Mouse (Mus musculus) layer of hippocampus, adult 9-10 months (tissue): Measurements from ENCODE around the gene Laptm5.

Experiments
- DNase-seq: peaks from one replicate; pipeline ENCODE4 v3.0.0; 2022; ENCODE audit warnings: low spot score

The Laptm5 gene

GRCm38 (mm10) chr4:130913077-130913476 lies at the start of gene Laptm5:
Gene Laptm5, plus strand, starts transcription at chr4:130913125.
- no peak for DNase-seq

- DNase-seq: no peak
Measured at GRCm38 (mm10) chr4:130865460-130865859, 47.5 kb upstream of the Laptm5 start.

- DNase-seq: peak; percentile 79
Measured at GRCm38 (mm10) chr4:130865901-130866371, 47.0 kb upstream of the Laptm5 start.

- no peak for DNase-seq
Measured at GRCm38 (mm10) chr4:130867940-130868339, 45.0 kb upstream of the Laptm5 start.

- DNase-seq: no peak
Measured at GRCm38 (mm10) chr4:130868803-130869202, 44.1 kb upstream of the Laptm5 start.

GRCm38 (mm10) chr4:130872414-130872813 lies 40.5 kb upstream of the Laptm5 start:
- DNase-seq: no peak

- DNase-seq: no peak
Measured at GRCm38 (mm10) chr4:130873440-130873839, 39.5 kb upstream of the Laptm5 start.

GRCm38 (mm10) chr4:130874601-130875000 lies 38.3 kb upstream of the Laptm5 start:
- DNase-seq: no peak

- no peak for DNase-seq
Measured at GRCm38 (mm10) chr4:130876016-130876726, 36.8 kb upstream of the Laptm5 start.

GRCm38 (mm10) chr4:130878273-130879047 lies 34.5 kb upstream of the Laptm5 start:
- peak; percentile 93 for DNase-seq

- DNase-seq: no peak
Measured at GRCm38 (mm10) chr4:130879048-130879384, 33.9 kb upstream of the Laptm5 start.

GRCm38 (mm10) chr4:130881336-130881735 lies 31.6 kb upstream of the Laptm5 start:
- no peak for DNase-seq

GRCm38 (mm10) chr4:130882762-130883161 lies 30.2 kb upstream of the Laptm5 start:
- DNase-seq: no peak

- DNase-seq: no peak
Measured at GRCm38 (mm10) chr4:130883820-130884533, 28.9 kb upstream of the Laptm5 start.

- no peak for DNase-seq
Measured at GRCm38 (mm10) chr4:130887148-130887745, 25.7 kb upstream of the Laptm5 start.

GRCm38 (mm10) chr4:130889777-130890510 lies 23.0 kb upstream of the Laptm5 start:
- no peak for DNase-seq

- DNase-seq: no peak
Measured at GRCm38 (mm10) chr4:130890511-130890840, 22.4 kb upstream of the Laptm5 start.

- DNase-seq: peak; percentile 79
Measured at GRCm38 (mm10) chr4:130892001-130892587, 20.8 kb upstream of the Laptm5 start.

- DNase-seq: no peak
Measured at GRCm38 (mm10) chr4:130893688-130894087, 19.2 kb upstream of the Laptm5 start.

GRCm38 (mm10) chr4:130895701-130896100 lies 17.2 kb upstream of the Laptm5 start:
- no peak for DNase-seq

GRCm38 (mm10) chr4:130896372-130896771 lies 16.6 kb upstream of the Laptm5 start:
- DNase-seq: no peak
